Mouse (Mus musculus) urinary bladder, postnatal 10 days (tissue): ENCODE data around the gene Ubtd2.

ENCODE experiments used
- DNase-seq: peaks from one replicate; pipeline ENCODE4 v3.0.0; 2022; ENCODE audit warnings: low spot score

The Ubtd2 gene

GRCm38 (mm10) chr11:32545605-32546004 lies 90.4 kb downstream of the Ubtd2 start:
- DNase-seq = no peak

GRCm38 (mm10) chr11:32546483-32546882 lies 91.3 kb downstream of the Ubtd2 start:
- no peak for DNase-seq

GRCm38 (mm10) chr11:32547391-32547947 lies 92.3 kb downstream of the Ubtd2 start:
- no peak for DNase-seq

DNA sequence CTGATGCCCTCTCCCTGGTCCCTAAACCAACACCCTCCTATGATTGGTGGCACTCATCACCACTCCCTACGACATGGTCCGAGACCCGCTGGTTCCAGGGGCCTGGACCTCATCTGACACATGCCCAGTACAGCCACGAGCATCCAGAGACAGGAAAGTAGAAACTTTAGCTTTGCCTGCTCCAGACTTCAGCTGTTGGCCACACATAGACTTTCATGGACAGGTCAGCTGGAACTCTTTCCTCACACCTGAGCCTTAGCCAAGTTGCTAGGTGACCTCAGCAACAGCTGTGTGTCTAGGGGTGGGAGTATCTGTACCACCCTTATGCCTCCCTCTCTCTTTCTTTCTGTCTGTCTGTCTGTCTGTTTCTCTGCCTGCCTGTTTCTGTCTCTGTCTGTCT lies 93.1 kb downstream of the Ubtd2 start:
- no peak for DNase-seq

GRCm38 (mm10) chr11:32549236-32549635 lies 94.1 kb downstream of the Ubtd2 start:
- DNase-seq = no peak

- DNase-seq = no peak
Observed at GRCm38 (mm10) chr11:32550102-32550501, 94.9 kb downstream of the Ubtd2 start.

DNA sequence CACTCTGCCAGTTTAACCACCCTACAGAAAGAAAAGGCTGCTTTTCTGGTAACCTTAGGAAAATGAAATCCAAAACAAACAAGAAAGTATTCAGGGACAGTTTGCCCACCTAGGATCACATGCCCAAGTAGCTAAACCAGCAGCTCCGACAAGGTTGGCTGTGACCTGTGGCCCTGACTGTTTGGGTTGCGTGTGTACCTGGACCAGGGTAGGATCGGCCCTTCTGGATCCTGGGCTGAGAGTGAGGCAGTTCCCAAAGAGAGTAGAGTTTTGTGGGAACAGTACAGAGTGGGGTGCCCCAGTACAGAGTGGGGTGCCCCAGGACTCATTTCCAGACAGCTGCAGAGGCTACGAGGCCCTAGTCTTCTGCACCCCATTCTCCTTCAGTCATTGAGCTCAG lies 95.9 kb downstream of the Ubtd2 start:
- no peak for DNase-seq

DNA sequence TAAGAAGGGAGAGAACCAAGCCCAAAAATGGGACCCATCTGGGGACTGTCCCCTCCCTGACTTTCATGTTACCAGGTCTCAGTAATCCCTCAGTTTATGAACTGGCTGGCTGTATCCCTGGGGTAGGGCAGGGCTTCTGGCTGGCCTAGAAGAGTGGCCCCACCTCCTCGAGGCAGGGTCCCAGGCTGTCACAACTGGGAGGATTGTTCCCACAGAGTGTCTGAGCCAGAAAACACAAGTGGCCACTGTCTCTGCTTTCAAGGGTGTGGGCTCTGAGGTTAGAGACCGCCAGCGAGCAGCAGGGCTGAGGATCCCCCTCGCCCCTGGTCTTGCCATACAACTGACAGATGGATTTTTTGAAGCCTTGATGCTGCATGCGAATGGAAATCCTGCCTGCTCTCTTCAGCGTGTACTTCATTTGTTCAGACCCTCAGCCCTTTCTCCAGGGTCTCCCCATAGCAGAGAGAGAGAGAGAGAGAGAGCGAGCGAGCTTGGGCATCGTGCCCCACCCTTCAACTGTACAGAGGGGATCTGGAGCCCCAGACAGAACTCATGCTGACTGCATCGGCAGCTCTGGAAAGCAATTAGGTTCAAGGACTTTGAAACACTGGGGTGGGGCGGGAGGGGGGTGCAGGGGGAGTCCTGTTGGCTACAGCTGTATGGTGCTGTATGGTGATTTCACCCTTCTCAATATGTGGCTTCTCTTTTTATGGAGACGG lies 96.6 kb downstream of the Ubtd2 start:
- DNase-seq = no peak

GRCm38 (mm10) chr11:32552401-32553090 lies 97.4 kb downstream of the Ubtd2 start:
- DNase-seq = no peak

GRCm38 (mm10) chr11:32553311-32554140 lies 98.4 kb downstream of the Ubtd2 start:
- no peak for DNase-seq

DNA sequence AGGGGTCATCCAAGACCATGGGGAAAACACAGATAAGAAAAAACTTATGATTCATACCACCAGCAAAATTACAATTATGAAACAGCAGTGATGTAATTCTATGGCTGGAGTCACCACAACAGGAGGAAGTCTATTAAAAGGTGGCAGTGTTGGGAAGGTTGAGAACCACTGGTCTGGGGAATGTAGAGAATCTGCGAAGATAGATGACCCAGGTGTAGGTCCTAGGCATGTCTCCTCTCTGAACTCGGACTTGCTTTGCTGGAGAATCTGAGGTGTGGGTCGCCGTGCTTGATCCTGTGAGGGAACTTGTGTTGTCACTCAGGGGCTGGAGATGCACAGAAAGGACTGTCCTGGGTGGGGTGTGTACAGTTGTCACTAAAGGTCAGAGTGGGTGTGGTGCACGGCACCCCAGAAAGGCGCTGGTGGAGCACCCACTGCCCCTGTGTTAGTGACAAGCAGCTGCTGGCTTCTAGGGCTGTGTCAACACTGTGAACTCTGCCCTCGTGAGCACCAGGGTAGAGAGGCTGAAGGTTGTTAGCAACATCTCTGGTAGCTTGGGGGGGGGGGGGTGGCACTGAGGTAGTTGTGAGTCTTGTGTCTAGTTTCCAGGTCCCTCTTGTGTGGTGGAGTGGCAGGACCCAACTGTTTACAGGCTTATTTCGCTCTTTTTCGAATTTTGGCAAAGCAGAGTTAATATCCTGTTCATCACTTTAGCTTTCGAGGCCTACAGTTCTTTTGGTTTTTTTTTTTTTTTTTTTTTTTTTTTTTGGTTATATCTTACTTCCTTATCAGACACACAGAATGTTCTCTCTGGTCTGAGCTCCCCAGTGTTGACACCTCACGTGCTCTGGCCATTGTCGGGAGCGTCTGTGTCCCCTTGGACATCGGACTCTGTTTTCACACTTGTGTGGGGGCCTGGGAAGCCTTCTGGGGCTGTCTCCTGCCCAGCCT lies 99.2 kb downstream of the Ubtd2 start:
- DNase-seq = no peak

DNA sequence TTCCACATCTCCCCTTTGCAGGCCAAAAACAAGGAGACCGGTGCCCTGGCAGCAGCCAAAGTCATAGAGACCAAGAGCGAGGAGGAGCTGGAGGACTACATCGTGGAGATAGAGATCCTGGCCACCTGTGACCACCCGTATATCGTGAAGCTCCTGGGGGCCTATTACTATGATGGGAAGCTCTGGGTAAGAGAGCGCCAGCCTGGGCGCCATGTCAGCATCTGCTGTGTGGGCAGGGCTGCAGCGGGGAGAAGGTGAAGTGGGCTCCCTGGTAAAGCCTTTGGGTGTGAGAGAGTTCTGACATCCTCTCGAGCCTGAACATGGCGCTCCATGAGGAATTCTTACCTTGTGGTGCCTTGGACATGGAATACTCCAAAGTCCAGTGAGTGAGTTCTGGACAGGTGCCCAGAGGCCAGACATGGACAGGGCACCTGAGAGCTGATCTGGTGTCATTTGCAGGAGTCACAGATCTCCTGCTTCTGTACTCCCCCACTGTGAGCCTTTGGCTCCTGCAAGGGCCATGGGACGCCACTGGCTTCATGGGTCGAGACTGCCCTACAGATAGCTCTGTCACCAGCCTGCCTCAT lies 100.0 kb downstream of the Ubtd2 start:
- DNase-seq = no peak

GRCm38 (mm10) chr11:32556333-32556990 lies 101.3 kb downstream of the Ubtd2 start:
- DNase-seq = no peak

- no peak for DNase-seq
Observed at GRCm38 (mm10) chr11:32558026-32558425, 102.9 kb downstream of the Ubtd2 start.

DNA sequence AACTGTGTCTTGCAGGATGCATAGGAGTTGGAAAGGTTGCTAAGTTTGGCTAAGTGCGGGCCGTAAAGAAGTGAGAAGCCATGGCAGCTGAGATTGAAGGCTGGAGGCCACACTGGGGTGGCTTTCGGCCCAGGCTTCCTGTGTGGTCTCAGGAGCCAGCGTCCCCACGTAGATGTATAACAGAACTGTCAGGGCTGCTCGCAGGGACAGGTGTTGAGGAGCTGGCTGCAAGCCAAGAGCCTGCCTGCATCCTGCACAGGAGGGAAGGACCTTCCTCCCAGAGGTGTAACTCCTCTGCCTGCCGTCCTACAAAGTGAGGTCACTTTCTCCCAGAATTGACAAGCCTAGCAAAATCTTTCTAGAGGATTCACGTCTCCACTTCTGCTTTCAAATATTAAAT lies 103.5 kb downstream of the Ubtd2 start:
- no peak for DNase-seq

- no peak for DNase-seq
Observed at GRCm38 (mm10) chr11:32560015-32560770, 105.0 kb downstream of the Ubtd2 start.

- no peak for DNase-seq
Observed at GRCm38 (mm10) chr11:32561465-32562355, 106.5 kb downstream of the Ubtd2 start.

- DNase-seq = no peak
Observed at GRCm38 (mm10) chr11:32562706-32563105, 107.5 kb downstream of the Ubtd2 start.

DNA sequence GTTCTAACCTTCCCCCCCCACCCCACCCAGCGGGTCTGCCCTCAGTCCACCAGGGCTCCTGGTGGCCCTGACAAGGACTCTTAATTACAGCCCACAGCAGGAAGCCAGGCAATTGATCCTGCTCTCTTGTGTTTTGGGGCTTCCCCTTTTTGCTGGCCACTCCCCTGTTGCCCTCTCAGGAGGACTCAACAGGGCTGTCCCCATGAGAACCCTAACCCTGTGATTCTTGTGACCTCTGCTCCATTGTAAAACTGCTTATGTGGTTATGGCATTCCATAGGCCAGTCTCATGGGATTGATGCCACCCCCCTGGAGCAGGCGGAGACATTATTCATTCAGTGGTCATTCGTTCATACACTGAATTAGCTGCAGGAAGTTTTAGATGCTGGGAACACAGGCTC lies 108.5 kb downstream of the Ubtd2 start:
- DNase-seq = no peak
